Mouse (Mus musculus) cerebellum, postnatal 10 days (tissue): Measurements from ENCODE around the gene Tdrd6.
A peak's percentile ranks its signal among the peaks of the same experiment; 100 is the strongest.

Experiments
- DNase-seq, 2 experiments: peaks; one replicate each; pipeline ENCODE4 v3.0.0; 2021; ENCODE audit warnings: mixed read lengths in 2 of 2

Gene Tdrd6

DNA sequence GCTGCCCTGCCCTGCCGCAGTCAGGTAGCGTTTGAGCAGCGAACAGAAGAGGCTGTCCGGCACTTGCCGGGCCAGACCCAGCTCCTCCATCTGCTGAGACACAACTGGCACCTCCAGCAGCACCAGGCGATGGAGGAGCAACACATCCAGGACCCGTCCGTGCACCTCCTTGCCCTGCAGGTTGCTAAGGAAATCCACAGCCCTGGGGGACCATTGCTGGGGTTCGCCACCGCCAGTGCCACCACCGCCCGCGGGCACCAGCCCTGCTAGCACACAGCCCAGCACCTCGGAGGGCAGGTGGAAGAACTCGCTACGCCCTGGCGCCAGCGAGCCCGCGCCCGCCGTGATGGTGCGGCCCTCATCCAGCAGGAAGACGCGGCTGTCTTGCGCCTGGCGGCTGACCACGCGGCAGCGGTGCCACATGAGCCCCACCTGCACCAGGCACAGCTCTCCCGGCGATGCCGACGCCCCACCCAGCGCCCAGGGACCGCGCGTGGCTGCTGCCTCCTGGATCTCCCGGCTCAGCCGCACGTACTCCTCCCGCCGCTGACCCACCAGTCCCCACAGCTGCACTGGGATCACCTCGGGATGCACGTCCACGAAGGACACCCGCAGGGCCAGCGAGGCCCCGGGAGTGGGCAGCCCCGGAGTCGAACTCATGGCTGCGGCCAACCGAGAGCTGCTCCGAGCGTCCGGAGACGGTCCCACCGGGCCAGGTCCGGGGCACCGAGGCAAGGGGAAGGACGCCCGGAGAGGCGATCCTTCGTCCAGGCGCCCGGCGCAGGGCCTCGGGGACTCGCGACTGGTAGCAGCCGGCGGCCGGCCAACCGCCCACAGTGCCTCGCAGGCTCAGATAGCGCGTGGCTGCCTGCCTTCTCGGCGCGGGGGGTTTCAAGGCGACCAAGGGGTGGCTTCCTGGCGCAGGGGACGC lies at the start of gene Tdrd6:
Tdrd6 (minus strand) TSS at position 804 of the 931 bp plus-strand sequence.
- DNase-seq: peak; percentile 48 to 55

DNA sequence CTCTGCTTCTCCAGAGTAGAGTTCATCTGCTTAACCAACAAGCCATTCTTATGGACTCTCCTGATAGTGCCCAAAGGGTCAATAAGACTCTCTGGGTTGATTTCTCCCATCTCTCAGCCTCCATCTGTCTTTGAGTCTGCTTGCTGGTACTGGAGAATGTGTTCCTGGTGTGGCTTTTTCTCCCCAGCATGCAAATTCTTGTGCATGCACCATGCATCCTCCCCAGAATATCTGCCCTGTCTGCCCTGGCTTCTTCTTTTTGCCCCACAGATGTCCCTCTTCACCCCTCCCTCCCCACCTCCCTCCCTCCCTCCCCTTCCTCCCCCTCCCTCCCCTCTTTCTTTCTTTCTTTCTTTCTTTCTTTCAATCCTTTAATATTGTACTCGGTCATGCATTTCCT lies 47.2 kb upstream of the Tdrd6 start:
- DNase-seq: no peak

GRCm38 (mm10) chr17:43676241-43676640 lies 46.1 kb upstream of the Tdrd6 start:
- DNase-seq: no peak

DNA sequence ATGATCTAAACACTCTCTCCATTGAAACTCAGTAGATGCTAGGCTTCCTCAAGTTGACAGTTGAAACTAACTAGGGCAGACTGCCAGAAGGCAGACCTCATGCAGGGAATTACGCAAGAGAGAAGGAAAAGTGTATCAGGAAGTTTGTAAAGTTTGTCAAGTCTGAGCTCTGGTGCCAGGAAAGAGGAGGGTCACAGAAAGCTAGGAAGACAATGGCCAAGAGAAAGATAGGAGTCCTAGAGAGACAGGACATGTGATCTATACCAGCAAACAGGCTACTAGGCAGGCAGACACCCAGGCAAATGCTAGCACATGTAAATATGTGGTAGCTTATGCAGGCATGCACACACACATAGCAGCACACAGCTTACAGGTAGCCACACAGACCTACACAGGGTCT lies 45.1 kb upstream of the Tdrd6 start:
- peak in 1 of 2 experiments; percentile 9 for DNase-seq

GRCm38 (mm10) chr17:43671907-43672306 lies 41.8 kb upstream of the Tdrd6 start:
- DNase-seq: no peak

- DNase-seq: peak in 1 of 2 experiments; percentile 12
Measured at GRCm38 (mm10) chr17:43669145-43669695, 39.1 kb upstream of the Tdrd6 start.

DNA sequence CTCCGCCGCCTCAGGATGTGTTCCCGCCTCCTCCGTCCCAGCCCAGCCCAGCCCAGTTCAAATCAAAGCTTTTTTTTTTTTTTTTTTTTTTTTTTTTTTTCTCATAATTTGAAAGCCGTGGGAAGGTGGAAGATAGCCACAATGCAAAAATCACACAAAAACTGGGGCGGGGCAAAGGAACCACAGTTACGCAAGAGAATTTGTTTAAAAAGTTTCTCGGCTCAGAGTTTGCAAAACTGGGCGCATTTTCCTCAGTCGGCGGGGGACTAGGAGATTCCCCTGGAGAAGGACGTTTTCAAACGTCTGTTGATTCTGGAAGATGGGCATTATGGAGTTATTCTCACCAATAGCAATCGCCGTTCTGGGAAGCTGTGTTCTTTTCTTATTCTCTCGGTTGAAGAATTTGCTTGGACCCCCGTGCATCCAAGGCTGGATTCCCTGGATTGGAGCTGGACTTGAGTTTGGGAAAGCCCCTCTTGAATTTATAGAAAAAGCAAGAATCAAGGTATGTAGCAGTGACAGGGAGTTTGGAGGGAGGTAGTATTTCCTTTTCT lies 37.3 kb upstream of the Tdrd6 start, which contains the start of gene Cyp39a1:
Cyp39a1 (plus strand) TSS at position 136 of the 554 bp plus-strand sequence.
- no peak for DNase-seq

GRCm38 (mm10) chr17:43666576-43667289 lies 36.6 kb upstream of the Tdrd6 start, which contains the start of gene Slc25a27:
Gene Slc25a27, minus strand, starts transcription at chr17:43667214.
- peak; percentile 91 to 94 for DNase-seq

GRCm38 (mm10) chr17:43651314-43652046 lies 21.4 kb upstream of the Tdrd6 start:
- DNase-seq: no peak

DNA sequence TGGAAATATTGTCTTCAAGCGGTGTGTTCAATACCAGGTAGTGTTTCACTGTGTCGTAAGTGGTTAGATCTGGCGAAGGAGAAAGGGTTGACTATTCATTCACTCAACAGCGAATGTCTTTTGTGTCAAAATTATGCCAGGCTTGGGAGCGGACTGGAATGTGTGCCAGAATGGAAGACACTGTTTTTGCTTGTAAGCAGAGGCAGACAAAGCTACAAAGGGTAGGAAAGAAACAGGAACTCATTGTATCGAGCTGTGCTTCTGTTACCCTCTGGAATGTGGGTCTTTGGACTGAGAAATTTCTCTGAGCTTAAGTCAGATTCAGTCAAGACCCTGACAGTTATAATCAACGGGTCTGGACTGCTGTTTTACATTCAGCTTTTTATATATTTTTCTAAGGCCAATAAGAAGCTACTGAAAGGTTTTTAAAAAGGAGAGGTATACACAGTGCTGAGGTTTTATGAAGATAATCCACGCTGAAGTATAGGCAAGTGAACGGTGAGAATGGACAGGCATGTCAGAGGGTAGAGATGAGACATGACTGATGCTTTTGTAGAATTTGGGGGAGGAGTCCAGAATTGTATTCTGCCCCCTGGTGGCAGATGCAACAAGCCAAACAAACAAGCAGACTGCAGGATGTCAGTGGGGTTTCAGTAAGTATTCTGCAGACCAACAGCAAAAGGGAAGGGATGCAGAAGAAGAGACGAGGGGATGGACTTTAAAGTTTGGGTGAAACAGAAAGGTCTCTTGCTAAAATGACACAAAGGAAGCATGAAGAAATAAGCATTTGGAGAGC lies 19.7 kb upstream of the Tdrd6 start:
- peak; percentile 33 to 48 for DNase-seq

DNA sequence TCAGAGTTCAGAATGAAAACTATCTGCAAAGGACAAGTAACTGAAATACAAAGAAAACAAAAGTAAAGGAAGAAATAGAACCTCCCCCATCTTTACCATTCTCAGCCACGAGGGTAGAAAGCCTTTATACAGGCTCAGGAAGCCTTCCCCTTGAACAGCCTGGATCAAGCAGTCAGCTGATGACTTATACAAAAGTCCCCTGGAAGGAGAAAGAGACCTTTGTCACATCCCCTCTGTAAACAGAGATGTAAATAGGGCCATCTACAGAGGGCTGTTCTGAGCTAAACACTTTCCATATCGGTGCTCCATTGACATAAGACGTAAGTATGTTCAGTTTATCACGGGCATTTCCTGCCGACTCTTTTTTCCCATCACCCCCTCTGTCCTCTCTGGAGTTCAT lies 16.8 kb upstream of the Tdrd6 start:
- no peak for DNase-seq

- DNase-seq: no peak
Measured at GRCm38 (mm10) chr17:43645136-43645535, 15.0 kb upstream of the Tdrd6 start.

DNA sequence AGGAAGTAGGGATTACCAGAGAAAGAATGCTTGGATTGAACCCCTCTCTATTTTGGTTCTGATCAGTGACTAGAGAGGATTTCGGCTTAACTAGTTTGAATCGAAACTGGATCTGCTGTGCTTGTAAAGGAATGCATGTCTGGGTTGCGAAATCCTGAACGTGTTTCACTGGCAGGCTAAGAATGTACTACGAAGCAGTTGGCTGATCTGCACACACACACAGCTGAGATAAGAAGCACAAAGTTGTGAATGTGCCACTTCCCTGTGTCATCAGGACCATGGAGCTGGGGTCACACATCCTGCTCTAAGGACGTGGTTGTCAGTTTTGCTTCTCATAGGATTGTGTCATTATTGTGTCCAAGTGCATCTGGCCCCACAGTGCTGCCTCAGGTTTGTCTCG lies 14.3 kb upstream of the Tdrd6 start:
- DNase-seq: no peak

GRCm38 (mm10) chr17:43643191-43643590 lies 13.1 kb upstream of the Tdrd6 start:
- DNase-seq: peak; percentile 12 to 16

DNA sequence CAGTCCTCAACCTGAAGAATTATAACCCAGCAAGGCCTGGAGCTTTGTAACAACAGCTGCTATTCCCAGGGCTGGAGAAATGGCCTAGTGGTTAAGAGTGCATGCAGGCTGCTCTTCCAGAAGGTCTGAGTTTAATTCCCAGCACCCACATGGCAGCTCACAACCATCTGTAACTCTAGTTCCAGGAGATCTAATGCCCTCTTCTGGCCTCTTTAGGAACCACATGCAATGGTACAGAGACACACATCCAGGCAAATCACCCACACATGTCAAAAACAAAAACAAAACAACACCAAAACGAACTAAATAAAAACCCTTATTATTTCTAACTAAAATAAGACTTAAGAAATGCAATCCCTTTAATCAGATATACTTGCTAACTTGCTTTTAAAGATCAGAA lies 10.7 kb upstream of the Tdrd6 start:
- peak in 1 of 2 experiments; percentile 32 for DNase-seq

- DNase-seq: no peak
Measured at GRCm38 (mm10) chr17:43637146-43637545, 7.0 kb upstream of the Tdrd6 start.

DNA sequence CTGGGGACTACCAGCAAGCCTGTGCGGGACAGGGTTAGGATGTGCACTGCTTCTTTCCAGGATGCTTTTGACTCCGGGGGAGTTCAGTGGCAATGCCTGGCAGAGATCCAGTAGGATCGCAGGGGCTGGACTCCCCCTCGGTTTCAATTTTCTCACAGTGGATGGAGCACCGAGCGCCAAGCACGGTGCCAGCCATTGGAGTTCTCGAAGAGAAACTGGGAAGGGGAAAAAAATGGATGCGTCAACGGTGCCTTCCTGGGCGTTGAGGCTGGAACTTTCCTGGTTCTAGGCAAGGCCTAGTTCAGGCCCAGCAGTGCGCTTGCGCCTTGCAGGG lies 295 bp upstream of the Tdrd6 start:
- DNase-seq: peak in 1 of 2 experiments; percentile 39

DNA sequence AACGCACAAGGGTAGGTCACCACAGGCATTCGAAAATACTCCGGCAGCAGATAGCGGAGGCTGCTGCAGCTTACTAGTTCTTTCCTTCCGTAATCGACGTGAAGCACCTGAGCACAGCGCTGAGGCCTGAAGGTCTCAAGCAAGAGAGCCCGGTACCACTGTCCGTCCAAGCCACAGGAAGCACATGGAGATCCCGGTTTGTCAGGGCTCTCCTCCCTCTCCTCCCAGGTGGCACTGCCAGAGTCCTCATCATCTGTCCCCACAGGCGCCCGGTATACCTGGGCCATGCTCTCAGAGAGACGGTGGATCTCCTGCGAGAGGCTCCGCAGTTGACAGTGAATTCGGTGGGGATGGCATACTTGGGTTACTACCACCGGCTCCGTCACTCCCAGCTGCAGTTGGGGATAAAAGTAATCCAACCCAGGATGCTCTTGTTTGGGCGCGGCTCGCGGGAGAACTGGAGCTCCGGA lies 1.0 kb downstream of the Tdrd6 start:
- no peak for DNase-seq

GRCm38 (mm10) chr17:43628246-43628645 lies 1.9 kb downstream of the Tdrd6 start:
- DNase-seq: no peak

DNA sequence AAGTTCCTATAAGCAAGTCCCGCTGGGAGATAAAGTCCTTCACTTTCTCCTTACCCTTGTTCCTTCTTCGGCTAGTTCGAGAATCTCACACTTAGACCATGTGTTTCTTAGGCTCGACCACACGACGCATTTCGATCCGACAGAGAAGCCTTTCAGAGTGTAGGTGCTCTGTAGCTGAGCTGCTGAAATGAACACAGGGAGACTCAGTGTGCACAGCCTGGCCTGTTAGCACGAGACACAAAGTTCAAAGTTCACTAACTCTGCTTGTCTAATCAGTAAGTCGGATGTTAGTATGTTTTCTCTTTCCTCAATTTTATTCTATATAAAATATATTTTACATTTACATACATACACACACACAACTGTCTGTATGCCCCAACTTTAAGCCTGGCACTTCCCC lies 8.0 kb downstream of the Tdrd6 start:
- DNase-seq: no peak

- no peak for DNase-seq
Measured at GRCm38 (mm10) chr17:43619156-43619555, 10.9 kb downstream of the Tdrd6 start.
